Mouse (Mus musculus) C2C12 (cell line): ENCODE results near the gene Supt5. TPM values are rescaled to one million over a fixed set of nuclear protein-coding genes. Genes with fewer than 3 reads are reported as not detected.
A peak's percentile ranks its signal among the peaks of the same experiment; 100 is the strongest.

Source experiments
- H3K27me3 ChIP-seq: one replicate; pipeline ENCODE4 v1.6.1; 2011; ENCODE audit not compliant: control insufficient read depth, insufficient read depth, insufficient read length
- H3K36me3 ChIP-seq: one replicate; pipeline ENCODE4 v1.6.1; 2011; ENCODE audit not compliant: control insufficient read depth, insufficient read depth
- H3K4me3 ChIP-seq: one replicate; pipeline ENCODE4 v1.5.1; 2011; ENCODE audit warnings: mild to moderate bottlenecking, control low read depth; ENCODE audit not compliant: poor library complexity, insufficient read depth, severe bottlenecking
- H3K79me2 ChIP-seq: one replicate; pipeline ENCODE4 v1.6.1; 2011; ENCODE audit not compliant: control insufficient read depth, insufficient read depth
- H3K79me3 ChIP-seq: one replicate; pipeline ENCODE4 v1.6.1; 2011; ENCODE audit warnings: low read depth, control low read depth
- H3ac ChIP-seq: one replicate; pipeline ENCODE3; 2011; ENCODE audit warnings: low read depth; ENCODE audit not compliant: control insufficient read depth, insufficient read length
- CEBPB ChIP-seq: IDR thresholded peaks from one replicate; pipeline ENCODE4 v1.6.1; 2011; ENCODE audit warnings: low read depth, mild to moderate bottlenecking, control low read depth, moderate library complexity
- CTCF ChIP-seq: IDR thresholded peaks from one replicate; pipeline ENCODE4 v1.5.1; 2011; ENCODE audit not compliant: control insufficient read depth, insufficient read depth, insufficient read length
- FOSL1 ChIP-seq: IDR thresholded peaks from one replicate; pipeline ENCODE4 v1.8.0; 2011; ENCODE audit warnings: mild to moderate bottlenecking, low read length; ENCODE audit not compliant: poor library complexity, insufficient read depth, severe bottlenecking
- MAX ChIP-seq: IDR thresholded peaks from one replicate; pipeline ENCODE4 v1.6.1; 2011; ENCODE audit warnings: mild to moderate bottlenecking, control low read depth
- MYOD1 ChIP-seq: IDR thresholded peaks from one replicate; pipeline ENCODE4 v1.6.1; 2011; ENCODE audit warnings: low read depth; ENCODE audit not compliant: control insufficient read depth, insufficient read length
- MYOG ChIP-seq: IDR thresholded peaks from one replicate; pipeline ENCODE4 v1.6.1; 2011; ENCODE audit not compliant: control insufficient read depth, insufficient read length; ENCODE audit errors: extremely low read depth
- USF1 ChIP-seq: IDR thresholded peaks from one replicate; pipeline ENCODE4 v1.6.1; 2011; ENCODE audit warnings: low read depth, mild to moderate bottlenecking, control low read depth, moderate library complexity
- polyA plus RNA-seq: library from polyadenylated mRNA; unstranded; fragments of >200 nt; fragmentation: generic; extraction: Trizol; gene quantifications from one replicate; pipeline ENCODE4 v1.2.1, GENCODE M21; 2012; ENCODE audit warnings: missing spikeins

Supt5 gene
- polyA plus RNA-seq, 1 experiment = 82.4 TPM

DNA sequence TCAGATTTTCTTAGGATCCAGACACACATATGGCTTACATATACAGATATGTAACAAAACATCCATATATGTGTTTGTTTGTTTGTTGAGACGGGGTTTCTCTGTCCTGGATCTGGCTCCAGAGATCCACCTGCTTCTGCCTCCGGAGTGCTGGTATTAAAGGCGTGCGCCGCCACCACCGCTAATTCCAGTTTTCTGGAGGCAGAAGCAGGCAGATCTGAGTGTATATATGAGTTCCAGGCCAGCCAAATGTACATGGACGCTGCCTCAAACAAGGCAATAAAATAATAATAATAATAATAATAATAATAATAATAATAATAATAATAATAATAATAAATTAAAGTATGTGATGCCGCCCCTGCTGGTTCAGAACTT is 61.3 kb downstream of the Supt5 start:
- Histone ChIP-seq H3ac (no peak overlapping the region), H3K4me3 (no peak overlapping the region), H3K27me3 (no peaks in the 10 kb centered on the region), H3K36me3 (no peaks in the 10 kb centered on the region), H3K79me2 (no peaks in the 10 kb centered on the region), H3K79me3 (no peaks in the 10 kb centered on the region)
- no peak for TF ChIP-seq FOSL1
- no peak for TF ChIP-seq MYOG
- TF ChIP-seq USF1 = no peak
- TF ChIP-seq CEBPB = no peak
- no peak for TF ChIP-seq MAX
- TF ChIP-seq MYOD1 = no peak

DNA sequence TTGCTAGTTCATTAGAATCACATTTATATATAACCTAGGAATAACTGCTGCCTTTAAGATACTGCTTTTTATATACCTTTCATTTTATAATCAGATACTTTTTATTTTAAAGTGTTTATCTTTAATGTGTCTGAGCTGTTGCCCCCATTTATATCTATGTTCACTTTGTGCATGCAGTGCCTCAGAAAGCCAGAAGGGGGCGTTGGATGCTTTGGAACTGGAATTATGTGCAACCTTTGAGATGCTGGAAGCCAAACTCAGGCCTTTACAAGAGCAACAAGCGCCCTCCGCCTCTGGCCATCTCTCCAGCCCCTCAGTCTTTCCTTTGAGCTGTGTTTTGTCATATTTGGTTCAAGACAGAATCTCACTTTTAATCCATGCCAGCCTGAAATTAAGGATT is 66.8 kb downstream of the Supt5 start:
- Histone ChIP-seq H3K4me3 (no peak overlapping the region), H3ac (no peak overlapping the region), H3K36me3 (no peaks in the 10 kb centered on the region), H3K27me3 (no peaks in the 10 kb centered on the region), H3K79me3 (no peaks in the 10 kb centered on the region), H3K79me2 (no peaks in the 10 kb centered on the region)
- TF ChIP-seq CEBPB (no peak), USF1 (no peak)

GRCm38 (mm10) chr7:28269355-28269754 is 69.2 kb downstream of the Supt5 start:
- H3K4me3 ChIP-seq = no peak overlapping the region
- no peaks in the 10 kb centered on the region for H3K79me2 ChIP-seq
- H3K27me3 ChIP-seq = no peaks in the 10 kb centered on the region
- no peaks in the 10 kb centered on the region for H3K36me3 ChIP-seq
- TF ChIP-seq MAX = no peak
- no peak for TF ChIP-seq CEBPB
- TF ChIP-seq MYOD1 = no peak
- TF ChIP-seq CTCF = no peak
- TF ChIP-seq FOSL1 = no peak
- TF ChIP-seq MYOG = no peak
- TF ChIP-seq USF1 = no peak
- H3K79me3 ChIP-seq = no peaks in the 10 kb centered on the region
- H3ac ChIP-seq = no peak overlapping the region

- no peak overlapping the region for H3K4me3 ChIP-seq
- TF ChIP-seq MYOD1 (no peak), CTCF (no peak), CEBPB (no peak)
These were observed 70.0 kb downstream of the Supt5 start for GRCm38 (mm10) chr7:28268576-28268975.

DNA sequence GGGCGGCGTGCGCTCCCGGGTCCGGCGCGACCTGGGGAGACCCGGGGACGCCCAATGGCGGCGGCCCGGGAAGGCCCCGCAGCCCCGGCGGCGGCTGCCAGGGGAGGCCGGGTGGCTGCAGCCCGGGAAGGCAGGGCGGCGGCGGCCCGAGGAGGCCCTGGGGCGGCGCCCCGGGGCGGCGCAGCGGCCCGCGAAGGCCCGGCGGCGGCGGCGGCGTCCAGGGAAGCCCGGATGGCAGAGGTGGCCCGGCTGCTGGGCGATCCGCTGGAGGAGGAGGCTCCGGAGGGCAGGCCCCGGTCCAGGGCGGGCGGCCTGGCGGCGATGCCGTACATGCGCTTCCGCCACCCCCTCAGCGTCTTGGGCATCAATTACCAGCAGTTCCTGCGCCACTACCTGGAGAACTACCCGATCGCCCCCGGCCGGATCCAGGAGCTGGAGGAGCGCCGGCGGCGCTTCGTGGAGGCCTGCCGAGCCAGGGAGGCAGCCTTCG is 70.5 kb downstream of the Supt5 start:
- Histone ChIP-seq H3ac (no peak overlapping the region), H3K4me3 (peak overlapping the region; percentile 26), H3K79me3 (no peaks in the 10 kb centered on the region), H3K79me2 (no peaks in the 10 kb centered on the region), H3K36me3 (no peaks in the 10 kb centered on the region), H3K27me3 (no peaks in the 10 kb centered on the region)
- no peak for TF ChIP-seq CEBPB
- TF ChIP-seq MAX = no peak

More at GRCm38 (mm10) chr7:28268576-28268975, 70.0 kb downstream of the Supt5 start:
- Histone ChIP-seq H3ac (no peak overlapping the region), H3K27me3 (no peaks in the 10 kb centered on the region), H3K36me3 (no peaks in the 10 kb centered on the region), H3K79me3 (no peaks in the 10 kb centered on the region), H3K79me2 (no peaks in the 10 kb centered on the region)

GRCm38 (mm10) chr7:28267129-28268041 is 71.2 kb downstream of the Supt5 start, which contains the start of gene Eid2:
Gene Eid2, plus strand, starts transcription at chr7:28267881.
- Histone ChIP-seq H3K36me3 (no peaks in the 10 kb centered on the region), H3K27me3 (no peaks in the 10 kb centered on the region), H3ac (peak within 1 kb of the TSS; percentile 36), H3K4me3 (peak within 1 kb of the TSS; percentile 26), H3K79me2 (no peaks in the 10 kb centered on the region), H3K79me3 (no peaks in the 10 kb centered on the region)
- TF ChIP-seq MAX = peak; percentile 24
- TF ChIP-seq FOSL1 = no peak
